Mouse (Mus musculus) hindbrain, embryonic 11.5 days (tissue): Measurements from ENCODE around the gene BC017158. TPM values are rescaled to one million over a fixed set of nuclear protein-coding genes. Genes with fewer than 3 reads are reported as not detected.
"Not testable (repeated sequence)": the region's sequence is repeated elsewhere in the genome, so short reads cannot be mapped to it uniquely, and the experiment has no call there.

Experiments
- ATAC-seq: fragments of 200-750 bp; cut with Nextera tagmentation; 2 replicates; pipeline ENCODE4 v1.8.0; 2017; ENCODE audit warnings: mild to moderate bottlenecking, moderate TSS enrichment, moderate library complexity; ENCODE audit not compliant: low FRiP score
- DNase-seq: peaks from one replicate; pipeline ENCODE4 v3.0.0-alpha.2; 2015; ENCODE audit warnings: low spot score
- H3K27ac ChIP-seq: fragments of 300-500 bp; sonication (generic); 2 replicates; pipeline ENCODE4 v1.5.1; 2014; ENCODE audit warnings: mild to moderate bottlenecking, low read depth, low read length
- H3K27me3 ChIP-seq: fragments of 300-500 bp; sonication (generic); 2 replicates; pipeline ENCODE4 v1.6.1; 2014; ENCODE audit warnings: mild to moderate bottlenecking, low read length, moderate library complexity, mixed read lengths; ENCODE audit not compliant: control insufficient read depth, insufficient read depth
- H3K36me3 ChIP-seq: fragments of 300-500 bp; sonication (generic); 2 replicates; pipeline ENCODE4 v1.6.1; 2014; ENCODE audit warnings: mild to moderate bottlenecking, low read length, moderate library complexity, mixed read lengths; ENCODE audit not compliant: control insufficient read depth, insufficient read depth
- H3K4me1 ChIP-seq: fragments of 300-500 bp; sonication (generic); replicated peaks from 2 replicates; pipeline ENCODE4 v1.6.1; 2014; ENCODE audit warnings: low read length, mixed read lengths; ENCODE audit not compliant: control insufficient read depth, insufficient read depth
- H3K4me2 ChIP-seq: fragments of 300-500 bp; sonication (generic); replicated peaks from 2 replicates; pipeline ENCODE4 v1.6.1; 2014; ENCODE audit warnings: mild to moderate bottlenecking, low read depth, low read length
- H3K4me3 ChIP-seq: fragments of 300-500 bp; sonication (generic); 2 replicates; pipeline ENCODE4 v1.5.1; 2014; ENCODE audit warnings: low read depth, low read length
- H3K9ac ChIP-seq: fragments of 300-500 bp; sonication (generic); 2 replicates; pipeline ENCODE4 v1.6.1; 2014; ENCODE audit warnings: low read depth, low read length
- H3K9me3 ChIP-seq: fragments of 300-500 bp; sonication (generic); 2 replicates; pipeline ENCODE4 v1.6.1; 2016; ENCODE audit warnings: low read length; ENCODE audit not compliant: control insufficient read depth
- WGBS: fragments of 180-500 bp; shearing (Covaris S2); extraction: QIAGEN DNeasy Blood & Tissue Kit; methylation state at CpG from one replicate; pipeline ENCODE4 v1.1.7; 2014; 5-methylcytosine and 5-hydroxymethylcytosine counted together
- polyA plus RNA-seq: library from polyadenylated mRNA; unstranded; fragments of >200 nt; fragmentation: Nextera tagmentation; extraction: Ambion mirVana; gene quantifications from 2 replicates; pipeline ENCODE4 v1.2.1, GENCODE M21; 2014

Gene BC017158
- polyA plus RNA-seq = 18.3 and 22.0 TPM in 2 replicates

DNA sequence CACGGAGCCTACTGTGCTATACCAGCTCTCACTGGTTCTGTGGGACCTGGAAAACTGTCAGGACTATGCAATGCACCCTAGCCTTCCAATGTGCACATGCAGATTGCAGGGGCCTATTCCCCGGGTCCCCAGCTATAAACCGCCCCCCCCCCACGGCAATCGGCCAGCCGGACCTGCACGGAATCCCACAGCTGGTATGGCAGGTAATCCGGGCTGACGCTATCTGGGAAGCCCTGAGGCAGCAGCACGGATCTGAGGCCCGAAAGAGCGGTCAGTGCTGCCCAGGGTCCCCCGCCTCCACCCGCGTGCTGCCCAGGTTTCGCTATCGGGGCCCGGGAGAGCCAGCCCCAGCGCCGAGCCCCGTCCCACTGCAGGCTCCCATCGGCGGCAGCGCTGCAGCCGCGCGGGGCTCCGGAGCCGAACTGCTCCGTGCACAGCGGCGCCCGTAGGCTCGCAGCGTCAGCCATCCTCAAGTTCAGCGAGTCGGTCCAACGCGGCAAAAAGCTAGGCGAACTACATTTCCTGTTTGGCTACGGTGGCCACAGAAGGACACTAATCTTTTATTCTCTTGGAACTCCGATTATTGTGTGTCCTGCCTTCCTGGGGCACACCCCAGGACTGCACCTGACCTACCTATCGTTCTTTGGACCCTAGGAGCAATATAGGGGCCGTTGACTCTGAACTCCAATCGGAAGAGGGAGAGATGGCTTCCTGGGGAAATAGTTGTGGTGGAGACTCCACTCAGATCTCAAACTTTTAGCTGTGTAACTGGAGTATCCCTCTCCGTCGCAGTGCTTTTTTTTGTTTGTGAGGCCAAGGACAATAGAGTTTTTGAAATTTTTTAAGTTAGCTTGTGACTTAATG is at the start of gene BC017158:
BC017158 (minus strand) TSS at position 554 of the 864 bp plus-strand sequence.
- Histone ChIP-seq H3K27ac (0 out of 2 replicates have a peak within 1 kb of the TSS, but pooled peaks have one; percentile 53), H3K9me3 (no peaks in the 10 kb centered on the region), H3K9ac (peak within 1 kb of the TSS; percentile 92), H3K27me3 (no peaks in the 10 kb centered on the region), H3K4me1 (no peaks in the 10 kb centered on the region; the same call in 1 of the 2 replicates), H3K4me2 (peak within 1 kb of the TSS; percentile 55), H3K4me3 (peak within 1 kb of the TSS; percentile 83), H3K36me3 (no peaks in the 10 kb centered on the region)
- WGBS = 2% methylated on average over 45 of the region's 47 CpGs
- peak; percentile 79 for DNase-seq
- ATAC-seq = peak; percentile 54

DNA sequence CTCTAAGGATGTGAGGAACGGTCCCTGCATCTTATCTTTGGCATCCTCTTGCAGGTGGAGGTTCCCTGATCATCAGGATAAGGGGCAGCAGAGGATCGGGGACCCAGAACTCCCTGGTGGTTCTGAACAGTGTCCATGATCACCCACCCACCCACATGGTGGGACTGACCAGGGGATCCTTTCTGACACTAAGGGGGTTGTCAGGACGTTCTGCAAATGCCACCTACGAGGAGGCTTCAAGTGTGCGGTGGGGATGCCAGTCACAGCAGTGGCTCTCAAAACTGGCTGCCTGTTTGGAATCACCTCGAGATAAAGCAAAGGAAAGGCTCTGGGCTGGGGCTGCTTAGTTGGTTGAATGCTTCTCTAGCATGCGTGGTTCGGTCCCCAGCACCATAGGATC is 49.0 kb upstream of the BC017158 start:
- Histone ChIP-seq H3K27me3 (no peaks in the 10 kb centered on the region), H3K4me1 (no peaks in the 10 kb centered on the region), H3K27ac (no peak overlapping the region), H3K36me3 (no peaks in the 10 kb centered on the region), H3K9me3 (no peaks in the 10 kb centered on the region), H3K4me2 (no peak overlapping the region), H3K4me3 (no peak overlapping the region), H3K9ac (no peak overlapping the region)
- 83% methylated on average over 8 of the region's 8 CpGs for WGBS
- ATAC-seq (no peak), DNase-seq (no peak)

DNA sequence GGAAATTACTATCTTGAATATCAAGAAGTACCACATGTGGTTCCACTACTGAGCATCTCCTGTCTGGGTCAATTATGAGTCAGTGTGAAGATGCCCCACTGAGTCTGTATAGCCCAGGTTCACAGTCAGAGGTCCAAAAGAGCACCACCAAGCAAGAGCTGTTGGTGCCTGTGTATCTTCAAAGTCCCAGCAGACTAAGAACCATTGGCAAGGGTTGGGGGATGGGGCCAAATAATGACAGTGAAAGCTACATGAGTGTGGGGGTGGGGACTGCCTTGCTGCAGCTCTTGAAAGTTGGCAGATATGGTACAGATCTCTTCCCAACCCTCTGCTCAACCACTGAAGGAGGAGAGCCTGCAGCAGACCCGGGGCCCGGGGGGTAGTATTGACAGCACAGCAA is 48.6 kb upstream of the BC017158 start:
- WGBS = 94% methylated on average over 2 of the region's 2 CpGs
- H3K9ac ChIP-seq = no peak overlapping the region
- ATAC-seq = no peak

DNA sequence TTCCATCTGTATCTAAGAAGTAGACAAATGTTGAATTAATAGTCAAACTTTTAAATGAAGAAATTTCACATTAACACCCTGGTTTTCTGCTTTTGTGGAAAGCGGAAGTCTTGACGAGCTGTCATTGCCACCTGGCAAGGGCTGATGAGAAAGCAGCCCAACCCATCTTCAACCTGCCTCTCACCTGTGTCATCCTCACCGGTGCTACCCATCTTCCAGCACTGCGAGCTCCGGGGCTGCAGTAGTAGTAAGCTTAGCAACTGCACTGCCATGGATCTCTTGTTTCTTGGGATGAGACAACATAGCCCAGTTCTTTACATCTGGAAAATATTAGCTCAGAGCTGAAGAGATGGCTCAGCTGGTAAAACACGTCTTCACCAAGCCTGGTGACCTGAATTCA is 47.7 kb upstream of the BC017158 start:
- 83% methylated on average over 6 of the region's 6 CpGs for WGBS
- H3K36me3 ChIP-seq = no peaks in the 10 kb centered on the region
- no peaks in the 10 kb centered on the region for H3K27me3 ChIP-seq
- H3K27ac ChIP-seq = no peak overlapping the region
- H3K9ac ChIP-seq = no peak overlapping the region
- no peaks in the 10 kb centered on the region for H3K4me1 ChIP-seq
- no peak overlapping the region for H3K4me2 ChIP-seq
- DNase-seq = no peak
- H3K4me3 ChIP-seq = no peak overlapping the region
- no peaks in the 10 kb centered on the region for H3K9me3 ChIP-seq
- no peak for ATAC-seq

More for the DNA sequence above, 48.6 kb upstream of the BC017158 start:
- DNase-seq = no peak
- Histone ChIP-seq H3K36me3 (no peaks in the 10 kb centered on the region), H3K4me2 (no peak overlapping the region), H3K27ac (no peak overlapping the region), H3K4me1 (no peaks in the 10 kb centered on the region), H3K27me3 (no peaks in the 10 kb centered on the region), H3K9me3 (no peaks in the 10 kb centered on the region), H3K4me3 (no peak overlapping the region)

DNA sequence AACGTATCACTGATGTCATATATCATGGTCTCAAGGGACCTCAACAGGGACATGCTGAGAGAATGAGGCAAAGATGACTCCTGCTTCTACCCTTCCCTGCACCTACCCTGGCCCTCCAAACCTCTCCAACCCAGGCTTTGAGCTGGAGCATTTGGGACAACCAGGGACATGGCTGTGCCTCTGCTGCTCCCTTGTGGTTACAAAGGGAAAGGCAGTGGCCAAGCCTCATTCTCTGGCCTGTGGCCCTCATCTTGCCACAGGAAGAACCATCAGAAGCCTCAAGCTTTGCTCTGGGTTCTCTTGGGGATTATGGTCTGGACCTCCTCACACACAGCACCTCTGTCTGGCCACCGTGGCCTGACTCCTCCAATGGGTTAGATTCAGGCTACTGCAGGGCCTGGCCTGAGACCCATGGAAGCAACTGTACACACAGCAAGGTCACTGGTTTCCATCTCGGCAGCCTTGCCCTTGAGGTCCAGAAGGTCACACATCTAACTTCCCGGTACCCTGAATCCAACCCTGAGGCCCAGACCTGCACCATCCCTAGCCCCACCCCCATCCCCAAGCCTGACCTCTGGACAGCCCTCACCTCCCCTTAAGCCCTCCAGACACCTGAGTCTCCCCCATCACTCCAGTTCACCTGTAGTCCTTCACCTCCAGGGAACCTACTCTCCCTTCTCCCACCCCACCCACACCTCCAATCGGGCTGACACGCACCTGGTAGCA is 47.1 kb upstream of the BC017158 start:
- no peak for ATAC-seq
- Histone ChIP-seq H3K4me1 (no peaks in the 10 kb centered on the region), H3K4me3 (no peak overlapping the region), H3K9me3 (no peaks in the 10 kb centered on the region), H3K27me3 (no peaks in the 10 kb centered on the region), H3K27ac (no peak overlapping the region), H3K9ac (no peak overlapping the region), H3K36me3 (no peaks in the 10 kb centered on the region), H3K4me2 (no peak overlapping the region)
- DNase-seq = peak; percentile 80
- WGBS = 57% methylated on average over 6 of the region's 6 CpGs

DNA sequence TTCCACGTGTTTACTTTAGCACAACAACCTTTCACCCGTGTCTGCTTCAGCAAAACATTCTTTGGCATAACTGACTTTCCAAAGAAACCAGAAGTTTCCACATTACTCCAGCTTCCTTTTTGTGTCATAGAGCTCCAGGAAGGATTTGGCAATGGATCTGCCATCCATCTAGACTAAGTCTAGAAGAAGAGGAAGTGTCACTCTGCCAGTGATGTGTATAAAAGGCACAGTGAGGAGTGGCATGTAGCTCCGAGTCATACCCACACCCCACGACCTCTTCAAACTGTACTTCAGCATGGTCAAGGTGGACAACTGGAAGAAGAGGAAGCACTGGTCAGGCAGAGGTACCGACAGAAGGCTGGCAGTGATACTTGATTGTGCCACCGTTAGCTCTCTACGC is 46.5 kb upstream of the BC017158 start:
- ATAC-seq = no peak
- H3K27me3 ChIP-seq = no peaks in the 10 kb centered on the region
- 81% methylated on average over 7 of the region's 7 CpGs for WGBS

DNA sequence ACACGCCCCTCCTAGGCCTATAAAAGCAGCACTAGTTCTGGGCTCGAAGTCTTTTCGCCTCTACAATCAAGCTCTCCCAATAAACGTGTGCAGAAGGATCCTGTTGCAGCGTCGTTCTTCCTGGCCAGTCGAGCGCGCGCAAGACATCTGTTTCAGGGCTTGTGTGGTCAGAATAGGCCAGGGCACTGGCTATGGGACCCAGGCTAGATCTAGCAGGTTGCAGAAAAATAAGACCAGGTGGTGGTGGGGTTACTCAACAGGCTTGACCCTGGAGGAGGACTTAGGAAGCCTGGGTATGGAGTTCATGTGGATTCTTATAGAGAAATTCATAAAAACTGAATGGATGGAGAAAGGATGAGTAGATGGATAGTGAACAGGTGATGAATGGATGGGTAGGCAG is 44.7 kb upstream of the BC017158 start:
- H3K27ac ChIP-seq, H3K4me1 ChIP-seq, H3K36me3 ChIP-seq, H3K9ac ChIP-seq, H3K27me3 ChIP-seq, H3K4me2 ChIP-seq, ATAC-seq, DNase-seq, H3K4me3 ChIP-seq, H3K9me3 ChIP-seq: not testable (repeated sequence)
- WGBS = 91% methylated on average over 7 of the region's 10 CpGs

More for the DNA sequence above, 46.5 kb upstream of the BC017158 start:
- Histone ChIP-seq H3K36me3 (no peaks in the 10 kb centered on the region), H3K4me1 (no peaks in the 10 kb centered on the region), H3K4me3 (no peak overlapping the region), H3K27ac (no peak overlapping the region), H3K4me2 (no peak overlapping the region), H3K9ac (no peak overlapping the region), H3K9me3 (no peaks in the 10 kb centered on the region)
- DNase-seq = no peak

DNA sequence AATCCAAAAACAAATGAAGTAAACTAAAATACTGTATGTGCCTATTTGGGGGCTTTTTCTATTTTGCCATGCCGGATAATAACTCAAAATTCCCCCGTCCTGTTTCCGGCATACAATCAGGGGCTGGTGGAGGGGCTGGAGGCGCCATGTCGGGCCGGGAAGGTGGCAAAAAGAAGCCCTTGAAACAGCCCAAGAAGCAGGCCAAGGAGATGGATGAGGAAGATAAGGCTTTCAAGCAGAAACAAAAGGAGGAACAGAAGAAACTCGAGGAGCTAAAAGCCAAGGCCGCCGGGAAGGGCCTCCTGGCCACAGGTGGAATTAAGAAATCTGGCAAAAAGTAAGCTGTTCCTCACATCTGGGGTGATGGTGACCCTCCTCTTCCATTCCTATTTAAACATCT is 42.4 kb upstream of the BC017158 start:
- H3K9me3 ChIP-seq, H3K27me3 ChIP-seq, H3K9ac ChIP-seq, H3K4me1 ChIP-seq, DNase-seq, ATAC-seq, H3K36me3 ChIP-seq, H3K4me3 ChIP-seq, H3K4me2 ChIP-seq, H3K27ac ChIP-seq: not testable (repeated sequence)
- 73% methylated on average over 6 of the region's 9 CpGs for WGBS
